Mouse (Mus musculus) erythroblast, embryonic 14.5 days (primary cell): ENCODE measurements around the gene Rab7. TPM values are rescaled to one million over a fixed set of nuclear protein-coding genes. Genes with fewer than 3 reads are reported as not detected.

Experiments
- H3K27me3 ChIP-seq: 2 replicates; pipeline ENCODE4 v1.6.1; 2012; ENCODE audit warnings: inconsistent platforms; ENCODE audit not compliant: control insufficient read depth
- H3K36me3 ChIP-seq: 2 replicates; pipeline ENCODE4 v1.6.1; 2012; ENCODE audit warnings: mild to moderate bottlenecking, inconsistent platforms; ENCODE audit not compliant: control insufficient read depth
- H3K4me1 ChIP-seq: 2 replicates; pipeline ENCODE4 v1.6.1; 2012; ENCODE audit warnings: inconsistent platforms; ENCODE audit not compliant: control insufficient read depth
- H3K4me3 ChIP-seq: replicated peaks from 2 replicates; pipeline ENCODE3; 2012; ENCODE audit warnings: moderate library complexity, mild to moderate bottlenecking, inconsistent platforms
- H3K9me3 ChIP-seq: 2 replicates; pipeline ENCODE4 v1.6.1; 2012; ENCODE audit warnings: low read length, inconsistent platforms, mixed read lengths; ENCODE audit not compliant: control insufficient read depth
- GATA1 ChIP-seq: IDR thresholded peaks from 2 replicates; pipeline ENCODE4 v1.6.1; 2012; ENCODE audit warnings: low read length, inconsistent platforms, mixed read lengths
- TAL1 ChIP-seq: IDR thresholded peaks from 3 replicates; pipeline ENCODE4 v1.6.1; 2012; ENCODE audit warnings: low read length, inconsistent platforms, mixed read lengths
- polyA plus RNA-seq: library from polyadenylated mRNA; stranded (reverse); fragments of >175 nt; gene quantifications from 2 replicates; pipeline ENCODE4 v1.2.3, GENCODE M21; 2012

The Rab7 gene
- polyA plus RNA-seq, 1 experiment = 3.9 TPM

- Histone ChIP-seq H3K36me3 (peaks cover 25% of the 10 kb centered on the region), H3K4me1 (peaks cover 16% of the 10 kb centered on the region), H3K4me3 (no peak overlapping the region), H3K27me3 (no peaks in the 10 kb centered on the region), H3K9me3 (no peaks in the 10 kb centered on the region)
- TF ChIP-seq TAL1 (no peak), GATA1 (no peak)
Observed at GRCm38 (mm10) chr6:87995519-87995918, 49.6 kb downstream of the Rab7 start.

- H3K4me3 ChIP-seq = peak overlapping the region; percentile 53
- H3K4me1 ChIP-seq = peaks cover 16% of the 10 kb centered on the region
- peaks cover 13% of the 10 kb centered on the region for H3K36me3 ChIP-seq
- TF ChIP-seq TAL1 (no peak), GATA1 (no peak)
- no peaks in the 10 kb centered on the region for H3K27me3 ChIP-seq
- no peaks in the 10 kb centered on the region for H3K9me3 ChIP-seq
Observed at GRCm38 (mm10) chr6:87993790-87994571, 51.1 kb downstream of the Rab7 start.

DNA sequence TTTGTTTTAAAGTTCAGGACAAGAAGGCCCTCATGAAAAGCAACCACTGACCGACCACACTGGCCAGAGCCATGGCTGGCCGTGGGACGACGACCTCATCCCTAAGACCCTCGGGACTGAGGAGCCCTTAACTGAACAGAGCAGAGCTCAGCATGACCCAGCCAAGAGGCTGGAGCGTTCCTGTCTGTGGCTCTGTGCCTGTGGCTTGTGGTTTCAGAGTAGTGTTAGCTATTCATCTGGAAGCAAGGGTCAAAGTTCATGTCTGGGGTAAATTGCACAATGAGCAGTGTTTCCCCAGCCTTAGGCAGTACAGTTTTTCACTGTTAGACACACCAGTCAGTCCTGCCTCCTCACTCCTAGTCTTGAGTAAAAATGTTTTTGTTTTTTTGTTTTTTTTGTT is 52.3 kb downstream of the Rab7 start:
- no peak overlapping the region for H3K4me3 ChIP-seq
- H3K36me3 ChIP-seq = peaks cover 2% of the 10 kb centered on the region
- H3K27me3 ChIP-seq = no peaks in the 10 kb centered on the region
- TF ChIP-seq TAL1 (no peak), GATA1 (no peak)
- H3K4me1 ChIP-seq = peaks cover 16% of the 10 kb centered on the region
- H3K9me3 ChIP-seq = no peaks in the 10 kb centered on the region

DNA sequence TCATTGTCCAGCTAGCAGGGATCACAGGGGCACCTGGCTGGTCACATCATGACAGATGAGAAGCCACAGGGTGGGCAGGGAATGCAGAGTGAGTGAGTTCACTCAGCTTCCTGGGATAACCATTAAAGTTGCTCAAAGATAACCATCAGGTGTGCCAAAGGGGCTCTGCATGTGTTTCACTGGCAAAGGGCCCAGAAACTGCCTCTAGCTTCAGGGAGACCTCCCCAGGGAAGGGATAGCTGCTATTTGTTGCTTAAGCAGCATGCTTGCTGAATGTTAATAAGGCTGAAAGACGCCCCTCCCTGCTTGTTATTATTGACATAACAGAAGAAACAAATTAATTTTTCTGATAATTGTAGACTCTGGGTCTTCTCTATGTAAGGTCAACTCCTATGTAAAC is 53.2 kb downstream of the Rab7 start:
- H3K36me3 ChIP-seq = peaks cover 2% of the 10 kb centered on the region; the same call in 1 of the 2 replicates
- H3K4me3 ChIP-seq = no peak overlapping the region
- no peaks in the 10 kb centered on the region for H3K9me3 ChIP-seq
- H3K27me3 ChIP-seq = no peaks in the 10 kb centered on the region
- no peak for TF ChIP-seq GATA1
- no peak for TF ChIP-seq TAL1
- peaks cover 16% of the 10 kb centered on the region for H3K4me1 ChIP-seq

GRCm38 (mm10) chr6:87991216-87991615 is 53.9 kb downstream of the Rab7 start:
- Histone ChIP-seq H3K36me3 (no peaks in the 10 kb centered on the region), H3K27me3 (peaks cover 2% of the 10 kb centered on the region; the same call in 1 of the 2 replicates), H3K4me3 (no peak overlapping the region), H3K9me3 (no peaks in the 10 kb centered on the region), H3K4me1 (peaks cover 16% of the 10 kb centered on the region)
- TF ChIP-seq TAL1 = no peak
- TF ChIP-seq GATA1 = no peak

GRCm38 (mm10) chr6:87982506-87982905 is 62.6 kb downstream of the Rab7 start:
- Histone ChIP-seq H3K4me1 (peaks cover 3% of the 10 kb centered on the region; the same call in 1 of the 2 replicates), H3K27me3 (peaks cover 64% of the 10 kb centered on the region), H3K4me3 (no peak overlapping the region), H3K36me3 (no peaks in the 10 kb centered on the region), H3K9me3 (no peaks in the 10 kb centered on the region; the same call in 1 of the 2 replicates)
- TF ChIP-seq TAL1 = no peak
- TF ChIP-seq GATA1 = no peak

DNA sequence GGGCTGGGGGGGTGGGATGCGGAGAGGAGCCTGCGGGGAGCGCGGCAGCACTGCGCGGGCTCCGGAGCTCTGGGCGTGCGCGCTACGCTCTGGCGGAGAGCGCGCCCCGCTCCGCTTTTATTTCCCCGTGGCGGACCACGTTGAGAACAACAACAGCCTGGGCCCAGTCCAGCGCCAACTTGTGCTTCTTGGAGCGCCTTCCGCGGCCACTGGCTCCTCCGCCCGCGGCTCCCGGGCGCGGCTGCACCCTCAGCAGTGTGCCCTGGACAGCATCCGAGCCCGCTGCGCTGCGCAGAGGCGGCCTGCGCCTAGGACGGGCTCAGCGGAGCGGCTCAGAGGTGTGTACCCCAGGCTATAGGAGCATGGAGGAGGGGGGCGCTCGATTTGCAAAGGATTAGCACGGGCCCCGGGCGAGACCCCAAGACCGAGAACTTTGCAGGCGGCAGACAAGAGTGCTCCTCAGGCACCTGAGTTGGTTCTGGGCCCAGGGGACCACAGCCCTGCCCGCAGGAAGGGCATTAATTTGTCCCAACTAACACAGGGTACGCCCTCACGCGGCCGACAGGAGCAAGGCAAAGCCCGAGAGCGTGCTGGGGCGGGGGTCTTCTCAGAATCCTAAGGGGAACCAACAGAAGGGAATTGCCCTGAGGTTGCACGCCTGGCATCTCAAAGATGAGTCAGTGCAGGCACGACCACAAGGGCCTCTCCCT is 63.4 kb downstream of the Rab7 start, which contains the start of gene H1fx:
Gene H1fx, minus strand, starts transcription at position 91 of the 710 bp plus-strand sequence.
- Histone ChIP-seq H3K36me3 (no peaks in the 10 kb centered on the region), H3K4me1 (peaks cover 3% of the 10 kb centered on the region; the same call in 1 of the 2 replicates), H3K9me3 (no peaks in the 10 kb centered on the region; the same call in 1 of the 2 replicates), H3K27me3 (peaks cover 64% of the 10 kb centered on the region), H3K4me3 (peak within 1 kb of the TSS; percentile 52)
- TF ChIP-seq GATA1 (no peak), TAL1 (no peak)

GRCm38 (mm10) chr6:87981030-87981485 is 64.0 kb downstream of the Rab7 start:
- peak overlapping the region; percentile 52 for H3K4me3 ChIP-seq
- H3K27me3 ChIP-seq = peaks cover 61% of the 10 kb centered on the region
- H3K4me1 ChIP-seq = peaks cover 3% of the 10 kb centered on the region; the same call in 1 of the 2 replicates
- H3K9me3 ChIP-seq = no peaks in the 10 kb centered on the region; the same call in 1 of the 2 replicates
- H3K36me3 ChIP-seq = no peaks in the 10 kb centered on the region
- TF ChIP-seq TAL1 (no peak), GATA1 (no peak)
